Mouse (Mus musculus) CH12.LX (cell line): ENCODE results near the gene Abcb9.

Experiments
- BHLHE40 ChIP-seq: IDR thresholded peaks from 2 replicates; pipeline ENCODE4 v1.6.1; 2011; ENCODE audit warnings: mild to moderate bottlenecking, low read depth, low read length, improper control_type of control experiment
- CTCF ChIP-seq, 2 experiments: IDR thresholded peaks in 1 of 2; conservative IDR thresholded peaks in 1 of 2; 2 replicates each; pipeline ENCODE4 v1.5.1; 2011 to 2012; ENCODE audit warnings: low read depth in 2 of 2, low read length in 2 of 2, improper control_type of control experiment in 1 of 2, inconsistent platforms in 1 of 2, mild to moderate bottlenecking in 1 of 2, moderate library complexity in 1 of 2
- EP300 ChIP-seq: IDR thresholded peaks from 2 replicates; pipeline ENCODE4 v1.6.1; 2011; ENCODE audit warnings: low read length, improper control_type of control experiment
- SIN3A ChIP-seq: IDR thresholded peaks from 2 replicates; pipeline ENCODE4 v1.6.1; 2012; ENCODE audit warnings: low read length, improper control_type of control experiment, inconsistent platforms
- USF1 ChIP-seq: IDR thresholded peaks from 2 replicates; pipeline ENCODE4 v1.6.1; 2014; ENCODE audit warnings: low read depth, mild to moderate bottlenecking, inconsistent platforms, low read length, improper control_type of control experiment
- USF2 ChIP-seq: conservative IDR thresholded peaks from 2 replicates; pipeline ENCODE4 v1.6.1; 2011; ENCODE audit warnings: low read depth, low read length, improper control_type of control experiment

DNA sequence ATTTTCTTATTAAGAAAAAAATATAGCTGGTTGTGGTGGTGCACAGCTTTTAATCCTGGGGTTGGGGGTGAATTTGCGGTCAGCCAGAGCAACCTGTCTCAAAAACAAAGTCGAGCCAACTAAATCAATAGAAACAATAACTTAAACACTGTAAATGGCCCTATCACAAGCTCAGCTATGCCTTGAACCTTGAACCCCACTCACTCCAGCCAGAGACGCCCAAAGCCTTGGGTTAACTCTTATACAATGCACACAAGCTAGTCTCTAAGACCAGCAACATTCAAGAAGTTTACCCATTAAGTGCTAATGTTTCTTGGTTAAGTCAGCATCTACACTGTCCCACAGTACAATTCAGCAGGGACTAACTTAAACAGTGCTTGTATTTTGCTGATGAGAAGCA lies 25.9 kb downstream of the Abcb9 start:
- TF ChIP-seq SIN3A (no peak), BHLHE40 (no peak), CTCF (conservative IDR thresholded peaks at IDR 0.05 in 1 of 2, IDR thresholded peaks at IDR 0.05 in 1 of 2; ENCODE audit: low read depth in 2 of 2, low read length in 2 of 2) (no peak), EP300 (no peak), USF2 (no peak), USF1 (no peak)
